Mouse (Mus musculus): ENCODE measurements at regions not wholly inside any gene's neighbourhood (a gene's known extent, or its start where the extent isn't known, plus 50 kb on each side); places are given as distances from the start of the nearest gene placed in this dataset.
A peak's percentile ranks its signal among the peaks of the same experiment; 100 is the strongest.

- Histone ChIP-seq H3K4me3 (replicated peaks) (no peak overlapping the region), H3K27ac (replicated peaks) (no peak overlapping the region), H3K36me3 (no peaks in the 10 kb centered on the region), H3K27me3 (replicated peaks) (no peaks in the 10 kb centered on the region), H3K9me3 (replicated peaks) (no peaks in the 10 kb centered on the region), H3K4me1 (no peaks in the 10 kb centered on the region), H3K4me2 (no peak overlapping the region), H3K9ac (replicated peaks) (no peak overlapping the region)
- 34% methylated on average over 4 of the region's 4 CpGs for WGBS
- ATAC-seq (ENCODE audit: low FRiP score): no peak
Measured at GRCm38 (mm10) chr6:15501063-15501462, 219.4 kb upstream of the Mdfic start.

DNA sequence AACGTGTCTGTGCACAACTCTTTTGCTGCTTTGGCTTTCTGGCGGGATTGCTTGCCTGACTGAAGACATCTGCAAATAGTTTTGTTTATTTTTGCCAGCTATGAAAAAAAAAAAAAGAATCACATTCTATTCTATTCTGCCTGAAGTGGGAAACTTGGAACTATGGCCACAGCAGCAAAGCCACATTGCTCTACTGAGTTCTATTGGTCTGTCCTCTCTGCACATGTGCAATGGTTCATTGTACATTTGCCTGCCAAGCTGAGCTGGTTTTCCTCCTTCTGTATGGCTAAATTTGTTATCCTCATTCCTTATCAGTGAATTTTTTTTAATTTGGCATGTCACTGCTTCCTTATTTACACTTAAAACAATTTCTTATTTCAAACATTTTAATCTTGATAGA lies 211.1 kb upstream of the Mdfic start:
- Histone ChIP-seq H3K4me1 (no peaks in the 10 kb centered on the region), H3K4me3 (replicated peaks) (no peak overlapping the region), H3K4me2 (no peak overlapping the region), H3K27ac (replicated peaks) (no peak overlapping the region), H3K36me3 (no peaks in the 10 kb centered on the region), H3K9ac (replicated peaks) (no peak overlapping the region), H3K27me3 (replicated peaks) (no peaks in the 10 kb centered on the region), H3K9me3 (replicated peaks) (no peaks in the 10 kb centered on the region)
- no peak for ATAC-seq (ENCODE audit: low FRiP score)
- 75% methylated on average over 2 of the region's 2 CpGs for WGBS

- H3K36me3 ChIP-seq: no peaks in the 10 kb centered on the region
- 71% methylated on average over 2 of the region's 2 CpGs for WGBS
- no peak overlapping the region for H3K27ac ChIP-seq (replicated peaks)
- no peak for ATAC-seq (ENCODE audit: low FRiP score)
- no peaks in the 10 kb centered on the region for H3K9me3 ChIP-seq (replicated peaks)
- H3K9ac ChIP-seq (replicated peaks): no peak overlapping the region
- no peaks in the 10 kb centered on the region for H3K27me3 ChIP-seq (replicated peaks)
- H3K4me3 ChIP-seq (replicated peaks): no peak overlapping the region
- H3K4me1 ChIP-seq: no peaks in the 10 kb centered on the region
- no peak overlapping the region for H3K4me2 ChIP-seq
Measured at GRCm38 (mm10) chr6:15537279-15537678, 183.2 kb upstream of the Mdfic start.

DNA sequence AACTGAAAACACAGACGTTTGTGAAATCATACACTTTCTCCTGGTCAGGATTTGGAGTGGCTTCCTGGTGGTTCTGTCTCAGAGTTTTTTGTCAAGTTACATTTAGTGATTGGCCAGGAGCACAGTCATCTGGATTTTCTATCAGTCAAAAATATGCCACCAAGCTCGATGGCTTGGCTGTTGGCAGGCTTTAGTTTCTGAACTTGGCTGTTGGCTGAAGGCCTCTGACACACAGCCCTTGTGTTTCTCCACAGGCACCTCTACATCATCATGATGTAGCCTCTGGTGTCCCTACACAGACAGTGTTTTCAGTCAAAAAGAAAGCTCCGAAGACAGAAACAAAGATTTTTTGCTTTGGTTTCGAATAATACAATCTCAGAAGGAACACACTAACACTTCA lies 178.5 kb upstream of the Mdfic start:
- no peak for ATAC-seq (ENCODE audit: low FRiP score)
- Histone ChIP-seq H3K4me1 (no peaks in the 10 kb centered on the region), H3K4me2 (no peak overlapping the region), H3K27me3 (replicated peaks) (no peaks in the 10 kb centered on the region), H3K27ac (replicated peaks) (no peak overlapping the region), H3K9ac (replicated peaks) (no peak overlapping the region), H3K9me3 (replicated peaks) (no peaks in the 10 kb centered on the region), H3K4me3 (replicated peaks) (no peak overlapping the region), H3K36me3 (no peaks in the 10 kb centered on the region)
- WGBS: 81% methylated on average over 4 of the region's 4 CpGs

- no peaks in the 10 kb centered on the region for H3K9me3 ChIP-seq (replicated peaks)
- no peaks in the 10 kb centered on the region for H3K36me3 ChIP-seq
- H3K27ac ChIP-seq (replicated peaks): no peak overlapping the region
- H3K27me3 ChIP-seq (replicated peaks): no peaks in the 10 kb centered on the region
- H3K4me1 ChIP-seq: no peaks in the 10 kb centered on the region
- H3K4me2 ChIP-seq: no peak overlapping the region
- no peak overlapping the region for H3K9ac ChIP-seq (replicated peaks)
- WGBS: 88% methylated on average over 14 of the region's 14 CpGs
- H3K4me3 ChIP-seq (replicated peaks): no peak overlapping the region
- no peak for ATAC-seq (ENCODE audit: low FRiP score)
Measured at GRCm38 (mm10) chr6:15543516-15544080, 176.9 kb upstream of the Mdfic start.

GRCm38 (mm10) chr6:15548833-15549232 lies 171.6 kb upstream of the Mdfic start:
- 74% methylated on average over 2 of the region's 2 CpGs for WGBS
- Histone ChIP-seq H3K27me3 (replicated peaks) (no peaks in the 10 kb centered on the region), H3K9me3 (replicated peaks) (no peaks in the 10 kb centered on the region), H3K4me2 (no peak overlapping the region), H3K36me3 (no peaks in the 10 kb centered on the region), H3K4me1 (no peaks in the 10 kb centered on the region), H3K27ac (replicated peaks) (no peak overlapping the region), H3K9ac (replicated peaks) (no peak overlapping the region), H3K4me3 (replicated peaks) (no peak overlapping the region)
- no peak for ATAC-seq (ENCODE audit: low FRiP score)

GRCm38 (mm10) chr6:15592780-15593179 lies 127.7 kb upstream of the Mdfic start:
- WGBS: 64% methylated on average over 1 of the region's 1 CpGs
- H3K9me3 ChIP-seq (replicated peaks): no peaks in the 10 kb centered on the region
- H3K27me3 ChIP-seq (replicated peaks): no peaks in the 10 kb centered on the region
- H3K9ac ChIP-seq (replicated peaks): no peak overlapping the region
- H3K4me1 ChIP-seq: no peaks in the 10 kb centered on the region
- H3K27ac ChIP-seq (replicated peaks): no peak overlapping the region
- no peak overlapping the region for H3K4me2 ChIP-seq
- H3K4me3 ChIP-seq (replicated peaks): no peak overlapping the region
- ATAC-seq (ENCODE audit: low FRiP score): no peak
- no peaks in the 10 kb centered on the region for H3K36me3 ChIP-seq

GRCm38 (mm10) chr6:15597226-15597983 lies 123.1 kb upstream of the Mdfic start:
- Histone ChIP-seq H3K4me1 (no peaks in the 10 kb centered on the region), H3K4me3 (replicated peaks) (no peak overlapping the region), H3K9me3 (replicated peaks) (no peaks in the 10 kb centered on the region), H3K27me3 (replicated peaks) (no peaks in the 10 kb centered on the region), H3K36me3 (no peaks in the 10 kb centered on the region), H3K9ac (replicated peaks) (no peak overlapping the region), H3K27ac (replicated peaks) (no peak overlapping the region), H3K4me2 (no peak overlapping the region)
- WGBS: 74% methylated on average over 4 of the region's 4 CpGs
- no peak for ATAC-seq (ENCODE audit: low FRiP score)

GRCm38 (mm10) chr6:15610208-15610607 lies 110.3 kb upstream of the Mdfic start:
- Histone ChIP-seq H3K4me1 (no peaks in the 10 kb centered on the region), H3K4me3 (replicated peaks) (no peak overlapping the region), H3K27ac (replicated peaks) (no peak overlapping the region), H3K27me3 (replicated peaks) (no peaks in the 10 kb centered on the region), H3K9me3 (replicated peaks) (no peaks in the 10 kb centered on the region), H3K4me2 (no peak overlapping the region), H3K9ac (replicated peaks) (no peak overlapping the region), H3K36me3 (no peaks in the 10 kb centered on the region)
- peak; percentile 55; the same call in 1 of the 2 replicates for ATAC-seq (ENCODE audit: low FRiP score)

GRCm38 (mm10) chr6:15625910-15626564 lies 94.4 kb upstream of the Mdfic start:
- ATAC-seq (ENCODE audit: low FRiP score): no peak
- WGBS: 81% methylated on average over 3 of the region's 3 CpGs
- no peaks in the 10 kb centered on the region for H3K36me3 ChIP-seq

DNA sequence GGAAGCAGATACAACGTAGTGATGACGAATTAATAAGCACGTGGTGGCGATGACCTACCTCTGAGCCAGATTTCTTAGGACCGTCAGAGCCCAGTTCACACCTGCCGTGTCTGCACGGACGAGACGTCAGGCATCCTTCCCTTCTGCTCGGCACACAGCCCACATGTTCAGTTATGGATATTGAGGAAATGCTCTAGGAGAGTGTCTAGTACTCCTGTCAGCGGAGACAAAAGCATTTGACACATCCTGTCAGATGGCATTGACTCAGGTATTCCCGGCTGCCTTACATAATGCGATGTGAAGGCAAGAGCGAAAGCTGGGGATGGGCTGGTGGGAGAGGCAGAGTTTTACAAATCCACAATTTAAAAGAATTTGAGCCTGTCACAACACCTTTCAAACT lies 81.9 kb upstream of the Mdfic start:
- Histone ChIP-seq H3K4me2 (no peak overlapping the region), H3K9me3 (replicated peaks) (no peaks in the 10 kb centered on the region), H3K4me1 (no peaks in the 10 kb centered on the region), H3K4me3 (replicated peaks) (no peak overlapping the region), H3K27me3 (replicated peaks) (no peaks in the 10 kb centered on the region), H3K27ac (replicated peaks) (no peak overlapping the region), H3K9ac (replicated peaks) (no peak overlapping the region), H3K36me3 (no peaks in the 10 kb centered on the region)
- 77% methylated on average over 14 of the region's 14 CpGs for WGBS
- no peak for ATAC-seq (ENCODE audit: low FRiP score)

More at GRCm38 (mm10) chr6:15625910-15626564, 94.4 kb upstream of the Mdfic start:
- H3K9ac ChIP-seq (replicated peaks): no peak overlapping the region
- H3K4me3 ChIP-seq (replicated peaks): no peak overlapping the region
- H3K4me1 ChIP-seq: no peaks in the 10 kb centered on the region
- H3K27me3 ChIP-seq (replicated peaks): no peaks in the 10 kb centered on the region
- H3K4me2 ChIP-seq: no peak overlapping the region
- H3K27ac ChIP-seq (replicated peaks): no peak overlapping the region
- H3K9me3 ChIP-seq (replicated peaks): no peaks in the 10 kb centered on the region

DNA sequence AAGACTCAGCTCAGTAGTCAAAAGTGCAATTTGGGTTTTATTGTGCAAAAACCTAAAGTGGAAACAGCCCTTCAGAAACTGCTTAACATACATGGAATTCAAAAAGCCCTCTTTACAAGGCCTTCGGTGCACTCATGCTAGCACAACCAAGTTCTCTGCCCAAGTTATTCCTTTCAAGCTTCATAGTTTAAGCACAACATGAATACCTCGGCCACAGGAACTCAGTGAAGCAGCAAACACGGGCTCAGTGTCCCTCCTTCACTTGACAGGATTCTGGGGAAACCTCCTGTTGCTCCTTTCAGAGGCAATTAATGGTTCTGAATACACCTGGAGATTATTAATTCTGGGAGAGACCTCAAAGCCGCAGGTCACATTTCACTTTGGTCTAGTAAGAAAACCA lies 81.1 kb upstream of the Mdfic start:
- WGBS: 14% methylated on average over 4 of the region's 4 CpGs

More for the DNA sequence above, 81.1 kb upstream of the Mdfic start:
- Histone ChIP-seq H3K4me1 (no peaks in the 10 kb centered on the region), H3K9ac (replicated peaks) (no peak overlapping the region), H3K4me2 (no peak overlapping the region), H3K4me3 (replicated peaks) (no peak overlapping the region), H3K9me3 (replicated peaks) (no peaks in the 10 kb centered on the region), H3K27me3 (replicated peaks) (no peaks in the 10 kb centered on the region), H3K36me3 (no peaks in the 10 kb centered on the region), H3K27ac (replicated peaks) (no peak overlapping the region)
- ATAC-seq (ENCODE audit: low FRiP score): no peak
